Mouse (Mus musculus): ENCODE data around the gene Hpd. TPM values are rescaled to one million over a fixed set of nuclear protein-coding genes. Genes with fewer than 3 reads are reported as not detected.

Hpd gene
- total RNA-seq, 2 experiments from 2014 or later: not detected

DNA sequence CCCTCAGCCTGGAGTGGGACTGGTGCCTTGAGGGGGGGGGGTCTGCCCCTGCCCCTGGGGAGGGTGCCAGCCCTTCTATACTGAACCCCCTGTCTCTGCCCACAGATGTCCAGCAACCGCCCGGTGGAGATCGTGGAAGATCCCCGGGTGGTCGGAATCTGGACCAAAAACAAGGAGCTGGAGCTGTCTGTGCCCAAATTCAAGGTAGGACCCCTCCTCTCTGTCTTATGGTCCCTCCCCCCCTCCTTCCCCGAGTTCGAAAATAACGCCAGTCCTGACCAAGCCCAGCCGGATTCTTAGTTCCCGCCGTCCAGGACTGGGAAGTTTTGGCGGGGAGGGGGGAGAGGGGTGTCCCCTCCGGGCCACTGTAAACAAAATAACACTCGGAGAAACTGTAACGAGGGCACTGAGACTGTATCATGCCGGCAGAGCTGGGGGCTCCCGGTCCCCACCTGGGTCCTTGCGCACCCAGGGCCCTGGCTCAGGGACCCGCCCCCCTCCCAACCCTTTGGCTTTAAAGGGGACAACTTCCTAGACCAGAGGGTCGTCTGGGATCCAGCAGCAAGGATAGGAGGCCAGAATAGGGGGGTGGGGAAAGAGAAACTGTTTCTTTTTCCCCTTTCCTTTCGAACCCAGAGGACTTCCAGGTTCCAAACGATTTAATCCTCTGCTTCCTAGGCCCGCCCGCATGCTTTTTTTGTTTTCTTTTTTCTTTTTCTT lies 39.1 kb downstream of the Hpd start:
- no peak for TF ChIP-seq CTCF (IDR thresholded peaks at IDR 0.05)
- intact Hi-C loops (cut with DNase I): no loop called here
- H3K27ac ChIP-seq: peak overlapping the region; percentile 100
- DNase-seq (ENCODE audit: extremely low spot score in 1 of 2, low spot score in 2 of 2): no peak
- peak overlapping the region; percentile 70 for H3K4me3 ChIP-seq

- H3K27ac ChIP-seq: peak within 1 kb of the TSS; percentile 100
- DNase-seq (ENCODE audit: extremely low spot score in 1 of 2, low spot score in 2 of 2): peak; percentile 52 to 60
- H3K4me3 ChIP-seq: peak within 1 kb of the TSS; percentile 70
- intact Hi-C loops (cut with DNase I): no loop called here
- TF ChIP-seq CTCF (IDR thresholded peaks at IDR 0.05): peak; percentile 2; the same call in 1 of the 2 replicates
These were observed 40.1 kb downstream of the Hpd start, which contains the start of gene Setd1b for GRCm38 (mm10) chr5:123142161-123143157. Setd1b (plus strand) TSS chr5:123142193.

GRCm38 (mm10) chr5:123141555-123142160 lies 40.9 kb downstream of the Hpd start:
- no peak for TF ChIP-seq CTCF (IDR thresholded peaks at IDR 0.05)
- intact Hi-C loops (cut with DNase I): no loop called here
- Histone ChIP-seq H3K4me3 (peak overlapping the region; percentile 70), H3K27ac (peak overlapping the region; percentile 100)
- DNase-seq (ENCODE audit: extremely low spot score in 1 of 2, low spot score in 2 of 2): peak; percentile 44 to 52

DNA sequence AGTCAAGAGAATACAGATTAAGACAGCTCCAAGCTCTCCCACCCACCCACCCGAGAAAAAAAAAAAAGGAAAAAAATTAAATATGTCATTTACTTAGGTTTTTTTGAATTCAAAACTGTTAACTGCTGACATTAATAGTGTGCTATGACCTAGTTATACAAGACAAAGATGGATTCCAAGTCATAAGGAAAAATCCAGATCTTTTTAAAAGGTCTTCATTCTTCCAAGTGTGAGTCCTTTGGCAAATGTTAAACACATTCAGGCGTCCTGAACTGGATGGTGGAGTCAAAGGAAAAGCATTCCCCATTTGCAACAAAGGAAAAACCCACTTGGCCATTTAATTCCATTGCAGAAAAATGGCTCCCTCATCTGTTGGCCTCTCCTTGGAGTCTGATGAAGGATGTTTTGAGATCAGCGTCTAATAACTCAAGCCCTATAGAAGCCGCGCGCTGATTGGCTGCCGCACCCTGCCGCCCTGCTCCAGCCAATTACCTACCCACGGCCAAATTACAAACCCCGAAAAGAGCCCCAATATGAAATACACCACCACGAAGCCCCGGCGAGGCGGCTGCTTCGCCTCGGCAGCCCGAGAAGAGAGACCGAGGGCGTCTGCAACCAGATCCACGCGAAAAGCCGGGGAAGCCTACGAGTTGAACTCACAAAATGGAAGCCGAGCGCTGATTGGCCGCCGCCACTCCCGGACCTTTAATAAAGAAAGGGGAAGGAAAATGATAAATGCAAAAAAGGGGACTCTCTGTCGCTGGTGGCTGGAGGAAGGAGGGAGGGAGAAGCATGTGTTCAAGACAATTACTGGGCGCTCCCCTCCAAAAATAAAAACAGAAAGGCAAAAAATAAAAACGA lies 41.6 kb downstream of the Hpd start:
- DNase-seq (ENCODE audit: extremely low spot score in 1 of 2, low spot score in 2 of 2): peak; percentile 90 to 92
- Histone ChIP-seq H3K27ac (peak overlapping the region; percentile 100), H3K4me3 (peak overlapping the region; percentile 70)
- intact Hi-C loops (cut with DNase I): no loop called here
- TF ChIP-seq CTCF (IDR thresholded peaks at IDR 0.05): no peak

- H3K27ac ChIP-seq: peak overlapping the region; percentile 100
- no peak for TF ChIP-seq CTCF (IDR thresholded peaks at IDR 0.05)
- no peak for DNase-seq (ENCODE audit: extremely low spot score in 1 of 2, low spot score in 2 of 2)
- intact Hi-C loops (cut with DNase I): no loop called here
- H3K4me3 ChIP-seq: peak overlapping the region; percentile 70
These were observed 42.6 kb downstream of the Hpd start for GRCm38 (mm10) chr5:123139722-123140627.

GRCm38 (mm10) chr5:123138953-123139721 lies 43.4 kb downstream of the Hpd start:
- peak; percentile 85 for DNase-seq (ENCODE audit: extremely low spot score in 1 of 2, low spot score in 2 of 2)
- Histone ChIP-seq H3K4me3 (peak overlapping the region; percentile 70), H3K27ac (peak overlapping the region; percentile 100)
- no peak for TF ChIP-seq CTCF (IDR thresholded peaks at IDR 0.05)
- intact Hi-C loops (cut with DNase I): no loop called here

DNA sequence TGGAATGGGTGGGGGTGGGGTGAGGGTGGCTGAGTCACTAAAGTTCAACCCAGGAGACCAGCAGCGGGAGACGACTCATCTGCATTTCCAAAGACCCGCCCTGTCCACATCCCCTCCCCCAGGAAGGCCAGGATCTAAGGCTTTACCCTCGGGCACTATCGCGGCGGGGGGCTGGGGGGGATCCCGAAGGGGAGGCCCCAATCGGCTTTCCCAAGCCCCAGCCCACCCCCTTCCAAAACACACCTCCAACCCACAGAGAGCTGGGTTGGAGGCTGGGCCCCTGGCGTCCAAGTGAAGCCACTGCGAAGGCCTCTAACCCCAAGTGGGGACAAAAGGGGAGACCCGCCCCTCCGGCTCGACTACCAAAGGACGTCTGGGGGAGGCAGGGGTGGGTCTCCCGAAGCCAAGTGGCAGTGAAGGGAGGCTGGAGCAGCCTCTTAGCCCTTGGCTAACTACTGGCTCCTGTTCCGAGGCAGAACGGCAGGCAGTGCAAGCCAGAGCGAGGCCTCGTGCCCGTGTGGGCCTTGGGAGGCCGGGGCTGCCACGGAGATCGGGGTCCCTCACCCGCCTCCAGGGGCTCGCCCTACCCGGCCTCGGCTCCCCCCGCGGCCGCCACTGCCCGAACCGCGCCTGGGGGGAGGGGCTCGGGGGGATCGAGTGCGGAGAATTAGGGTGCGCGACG lies 44.2 kb downstream of the Hpd start:
- peak; percentile 12 for TF ChIP-seq CTCF (IDR thresholded peaks at IDR 0.05)
- intact Hi-C loops (cut with DNase I): no loop called here
- peak; percentile 32 to 37 for DNase-seq (ENCODE audit: extremely low spot score in 1 of 2, low spot score in 2 of 2)
- Histone ChIP-seq H3K27ac (peak overlapping the region; percentile 100), H3K4me3 (peak overlapping the region; percentile 70)

DNA sequence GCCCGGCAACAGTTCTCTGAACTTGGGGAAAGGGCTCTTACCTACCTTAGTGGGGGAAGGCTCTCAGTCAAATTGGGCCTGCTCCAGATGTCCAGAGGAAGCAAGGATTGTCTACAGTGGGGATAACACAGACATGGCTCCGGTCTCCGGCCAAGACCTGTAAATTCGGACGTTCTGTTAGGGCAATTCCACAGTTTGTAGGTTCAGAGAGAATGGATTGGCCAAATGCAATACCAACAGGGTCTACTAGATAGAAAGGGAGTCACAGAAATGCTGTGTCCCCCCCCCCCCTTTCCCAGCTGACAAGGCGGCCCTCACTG lies 44.7 kb downstream of the Hpd start:
- H3K27ac ChIP-seq: peak overlapping the region; percentile 100
- TF ChIP-seq CTCF (IDR thresholded peaks at IDR 0.05): no peak
- intact Hi-C loops (cut with DNase I): no loop called here

More for the DNA sequence above, 44.7 kb downstream of the Hpd start:
- H3K4me3 ChIP-seq: peak overlapping the region; percentile 70
- DNase-seq (ENCODE audit: extremely low spot score in 1 of 2, low spot score in 2 of 2): no peak
